Mouse (Mus musculus) layer of hippocampus, adult 8-10 months (tissue): ENCODE data around the gene Usp2. TPM values are rescaled to one million over a fixed set of nuclear protein-coding genes. Genes with fewer than 3 reads are reported as not detected.

Experiments
- DNase-seq, 2 experiments: peaks; one replicate each; pipeline ENCODE4 v3.0.0; 2022; ENCODE audit warnings: low spot score in 2 of 2
- total RNA-seq, 4 experiments: library from RNA; stranded (reverse); gene quantifications; 2 replicates each; pipeline ENCODE4 v1.2.4; 2022

The Usp2 gene
- total RNA-seq, 4 experiments from 2014 or later, result 82.1 to 101 (median 90.9) TPM

DNA sequence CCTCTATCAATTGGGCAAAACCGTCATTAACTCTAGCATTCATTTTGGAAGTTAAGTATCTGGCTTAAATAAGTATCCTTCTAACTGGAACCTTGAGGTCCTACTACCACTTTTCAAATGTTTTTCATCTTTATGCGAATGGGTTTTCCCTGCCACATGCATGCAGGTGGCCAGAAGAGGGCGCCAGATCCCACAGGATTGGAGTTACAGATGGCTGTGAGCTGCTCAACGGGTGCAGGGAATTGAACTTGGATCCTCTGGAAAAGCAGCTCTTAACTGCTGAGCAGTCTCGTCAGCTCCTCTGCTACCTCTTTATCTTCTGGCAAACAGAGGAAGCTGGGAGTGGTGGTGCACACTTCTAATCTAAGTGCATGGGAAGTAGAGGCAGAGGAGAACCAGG, 52.2 kb downstream of the Usp2 start:
- no peak for DNase-seq

DNA sequence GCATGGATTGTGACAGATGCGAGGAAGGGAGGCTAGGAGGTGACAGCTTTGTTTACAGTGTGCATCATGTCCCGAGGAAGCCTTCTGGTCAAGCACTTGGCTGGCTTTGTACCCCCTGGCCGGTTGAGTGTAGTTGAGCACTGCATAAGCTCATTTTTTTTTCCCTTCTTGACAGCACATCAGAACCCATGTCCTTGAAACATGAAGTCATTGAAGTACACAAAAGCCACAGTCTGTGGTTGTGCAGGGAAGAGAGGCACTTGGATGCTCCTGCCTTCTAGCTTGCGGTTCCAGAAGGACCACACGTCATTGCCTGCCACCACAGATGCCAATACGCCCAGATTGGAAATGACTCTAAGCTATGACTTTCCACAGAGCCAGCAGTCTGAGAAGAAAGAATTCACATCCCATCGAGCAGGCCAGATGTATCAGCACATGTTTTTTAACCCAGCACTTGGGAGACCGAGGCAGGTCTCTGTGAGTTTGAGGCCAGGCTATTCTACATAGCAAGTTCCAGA, 53.2 kb downstream of the Usp2 start:
- DNase-seq, result peak in 1 of 2 experiments; percentile 45

DNA sequence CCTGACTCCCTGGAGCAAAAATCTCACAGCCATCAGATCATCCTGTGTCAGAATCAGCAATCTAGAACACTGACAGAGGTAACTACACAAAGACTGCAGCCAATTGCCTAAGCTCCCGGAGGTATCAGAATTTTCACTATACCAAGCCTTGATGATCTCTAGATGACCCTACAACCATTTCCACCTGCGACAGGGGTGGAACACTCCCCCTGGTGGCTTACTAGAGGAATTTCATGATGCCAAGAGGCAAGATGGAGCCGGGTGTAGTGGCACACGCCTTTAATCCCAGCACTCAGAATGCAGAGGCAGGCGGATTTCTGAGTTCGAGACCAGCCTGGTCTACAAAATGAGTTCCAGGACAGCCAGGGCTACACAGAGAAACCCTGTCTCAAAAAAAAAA, 57.5 kb downstream of the Usp2 start:
- no peak for DNase-seq

DNA sequence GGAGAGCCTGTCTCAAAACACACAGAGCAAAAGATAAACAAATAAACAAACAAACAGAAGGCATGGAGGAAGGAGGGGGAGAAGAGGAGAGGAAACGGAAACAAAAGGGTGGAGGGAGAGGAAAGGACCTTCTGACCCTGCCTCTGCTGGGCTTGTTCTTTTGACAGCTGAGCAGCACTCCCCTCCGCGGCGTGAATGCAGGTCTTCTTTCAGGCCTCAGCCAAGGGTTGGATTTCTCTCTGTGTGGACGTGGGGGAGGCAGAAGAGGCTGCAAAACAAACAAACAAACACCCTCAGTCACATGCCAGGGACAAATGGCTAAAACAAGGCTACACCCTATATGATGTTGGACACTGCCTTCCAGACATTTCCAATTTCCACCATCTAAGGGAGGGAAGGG, 58.2 kb downstream of the Usp2 start:
- no peak for DNase-seq

DNA sequence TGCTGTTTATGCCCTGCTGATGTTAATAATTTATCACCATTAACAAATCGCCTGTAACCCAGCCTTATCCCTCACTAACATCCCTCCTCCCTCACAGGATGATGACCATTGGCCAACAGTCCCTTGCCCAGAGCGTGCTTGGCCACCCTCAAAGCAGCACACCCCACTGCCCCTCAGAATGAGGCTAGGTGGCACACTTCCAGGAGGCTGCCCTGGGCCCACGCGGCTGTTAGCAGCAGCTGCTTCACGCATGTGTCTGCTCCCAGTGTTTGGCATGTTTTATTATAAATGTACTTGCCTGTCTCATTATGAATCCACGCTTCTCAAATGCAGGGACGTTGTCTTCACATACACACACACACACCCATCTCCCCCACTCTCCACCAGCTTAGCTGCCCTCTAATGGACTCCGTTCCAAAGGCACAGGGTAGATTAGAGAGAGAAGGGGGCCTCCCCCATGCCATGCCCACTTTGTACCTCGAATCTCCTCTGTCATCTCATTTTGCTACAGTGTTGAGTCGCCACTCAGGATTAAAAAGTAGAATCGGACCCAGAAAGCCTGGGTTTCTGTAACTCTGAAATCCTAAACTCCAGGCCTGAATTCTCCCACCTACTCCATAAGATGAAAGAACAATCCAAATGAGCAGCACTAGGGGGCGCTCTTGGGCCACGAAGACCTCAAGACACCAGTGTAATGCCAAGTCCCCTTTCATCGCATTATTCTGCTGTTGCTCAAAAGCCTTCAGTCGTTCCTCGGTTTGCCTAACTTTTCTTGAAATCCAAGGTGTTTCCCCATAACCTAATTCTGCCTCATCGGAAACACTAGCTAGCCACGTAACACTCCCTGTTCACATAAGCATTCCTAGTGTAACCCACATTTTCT, 59.0 kb downstream of the Usp2 start:
- peak; percentile 74 to 91 for DNase-seq

DNA sequence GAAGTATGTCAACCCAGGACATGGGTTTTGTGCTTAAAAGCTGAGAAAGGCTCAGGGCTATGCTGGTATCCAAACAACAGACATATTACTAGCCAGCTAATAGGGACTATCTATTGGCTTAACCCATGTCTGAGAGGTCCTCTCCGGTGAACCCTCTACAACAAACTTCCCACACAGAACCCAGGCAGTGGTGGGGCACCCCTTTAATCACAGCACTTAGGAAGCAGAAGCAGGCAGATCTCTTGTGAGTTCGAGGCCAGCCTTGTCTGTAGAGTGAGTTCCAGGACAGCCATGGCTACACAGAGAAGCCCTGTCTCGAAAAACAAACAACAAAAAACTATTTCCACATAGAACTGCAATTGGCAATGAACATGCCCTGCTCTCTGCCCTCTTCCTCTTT, 59.9 kb downstream of the Usp2 start:
- DNase-seq, result no peak

DNA sequence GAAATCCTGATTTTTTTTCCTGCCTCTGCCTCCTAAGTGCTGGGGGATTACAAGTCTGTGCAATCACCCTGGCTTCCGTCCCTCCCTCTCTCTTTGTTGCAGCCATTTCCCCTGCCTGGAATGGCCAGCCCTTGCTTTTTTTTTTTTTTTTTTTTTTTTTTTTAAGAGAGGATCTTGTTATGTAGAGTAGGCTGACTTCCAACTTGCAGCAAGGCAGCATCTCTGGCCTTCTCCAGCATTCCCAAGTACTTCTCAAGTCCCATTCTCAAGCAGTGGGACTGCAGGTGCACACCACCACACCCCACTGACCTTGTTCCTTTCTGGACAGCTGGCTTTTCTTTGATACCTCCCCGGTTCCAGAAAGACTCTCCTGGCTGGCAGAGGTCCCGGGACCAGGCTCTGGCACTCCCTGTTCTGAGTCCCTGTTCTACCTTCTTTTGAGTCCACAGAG, 60.6 kb downstream of the Usp2 start:
- DNase-seq, result no peak

DNA sequence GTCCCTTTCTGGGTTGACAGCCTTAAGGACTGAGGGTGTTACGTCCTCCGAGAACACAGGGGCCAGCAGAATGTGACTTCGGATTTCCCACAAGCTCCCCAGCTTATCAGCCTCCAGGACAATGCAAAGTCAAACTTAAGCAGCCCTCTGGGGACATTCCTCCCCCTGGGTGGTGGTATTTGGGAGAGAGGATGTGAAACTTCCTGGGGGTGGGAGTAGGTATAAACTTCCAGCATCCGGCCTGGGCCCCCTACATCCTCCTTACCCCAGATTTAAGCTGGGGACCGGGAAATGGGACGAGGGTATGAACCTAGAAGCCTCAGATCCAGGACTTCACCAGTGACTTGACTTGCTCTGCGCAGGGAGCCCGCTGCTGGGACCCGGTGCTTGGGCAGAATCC, 62.8 kb downstream of the Usp2 start:
- DNase-seq, result no peak

DNA sequence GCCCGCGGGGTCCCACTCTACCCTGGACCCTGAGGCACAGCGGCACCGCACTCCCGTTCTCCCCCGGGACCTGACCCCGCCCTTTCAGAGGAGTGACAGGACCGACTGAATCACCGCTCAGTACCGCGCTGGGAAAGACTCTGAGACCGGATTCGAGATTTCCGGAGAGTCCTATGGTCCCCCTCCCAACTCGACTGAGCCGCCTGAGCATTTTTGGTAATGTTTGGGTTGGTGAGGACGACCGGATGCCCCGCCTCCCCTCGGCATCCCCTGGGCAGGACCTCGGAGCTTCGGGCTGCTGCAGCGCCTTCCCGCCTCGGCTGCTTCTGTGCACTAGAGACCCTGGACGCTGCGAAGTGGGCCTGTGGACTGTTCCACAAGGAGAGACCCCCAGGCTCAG, 63.2 kb downstream of the Usp2 start:
- DNase-seq, result no peak

DNA sequence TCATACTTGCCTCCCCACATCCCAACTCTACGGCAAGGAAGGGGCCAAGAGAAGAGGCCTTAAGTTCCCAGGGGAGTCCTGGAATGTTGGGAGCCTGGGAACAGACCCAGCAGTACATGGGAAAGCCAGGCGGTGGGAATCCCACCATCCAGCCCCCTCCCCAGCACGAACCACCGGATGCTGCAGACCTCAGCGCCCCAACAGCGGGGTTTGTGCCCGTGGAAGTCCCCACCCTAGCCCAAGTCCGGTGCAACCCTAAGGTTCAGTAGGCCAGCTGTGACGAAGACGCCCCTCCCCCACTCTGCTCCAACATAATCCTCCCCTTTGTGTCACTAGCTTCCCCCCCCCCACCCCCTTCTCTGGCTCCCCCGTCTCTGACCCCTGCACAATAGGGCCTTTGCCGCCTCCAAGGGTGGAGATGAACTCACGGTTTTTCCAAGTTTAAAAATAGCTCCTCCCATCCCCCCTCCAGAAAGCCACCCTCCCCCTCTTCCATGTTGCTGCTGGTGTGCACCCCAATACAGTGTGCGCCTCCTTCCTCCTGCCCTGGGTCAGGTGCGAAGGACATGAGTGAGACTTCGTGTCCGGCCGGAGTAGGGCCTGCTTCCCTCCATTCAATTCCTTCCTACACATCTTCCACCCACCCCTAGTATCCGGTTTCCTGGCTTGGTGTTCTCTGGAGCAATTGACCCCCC, 63.9 kb downstream of the Usp2 start:
- peak in 1 of 2 experiments; percentile 53 for DNase-seq

DNA sequence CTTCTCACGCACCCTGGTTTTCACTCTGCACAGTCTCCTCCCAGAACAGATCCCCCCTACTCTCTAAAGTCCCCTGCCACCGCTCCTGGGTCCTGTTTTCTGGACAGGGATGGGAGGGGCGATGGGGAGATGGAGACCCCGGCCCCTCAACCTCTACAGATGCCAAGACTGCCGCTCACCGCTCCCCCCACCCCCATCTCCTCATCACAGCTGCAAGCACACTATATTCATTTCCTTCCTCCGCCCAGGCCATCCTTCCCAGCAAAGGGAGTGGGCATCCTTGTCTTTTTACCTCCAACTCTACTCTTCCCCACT, 64.4 kb downstream of the Usp2 start:
- no peak for DNase-seq

DNA sequence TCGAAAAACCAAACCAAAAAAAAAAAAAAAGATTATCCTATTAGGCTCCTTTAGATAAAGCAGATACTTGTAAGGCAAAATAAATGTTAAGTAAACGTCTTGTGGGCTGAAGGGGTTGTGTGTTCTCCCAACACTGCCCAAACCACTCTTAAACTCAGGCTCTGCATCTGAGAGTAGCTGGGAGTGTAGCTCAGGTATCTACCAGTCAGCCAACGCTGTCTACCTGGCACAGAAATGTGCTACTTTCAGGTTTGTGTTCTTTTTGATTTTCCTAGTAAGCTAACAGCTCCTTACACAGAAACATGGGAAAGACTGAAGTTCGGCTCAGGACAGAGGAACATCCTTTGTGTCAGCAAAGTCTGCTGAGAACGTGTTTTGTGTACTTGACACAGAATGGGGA, 65.4 kb downstream of the Usp2 start:
- no peak for DNase-seq

DNA sequence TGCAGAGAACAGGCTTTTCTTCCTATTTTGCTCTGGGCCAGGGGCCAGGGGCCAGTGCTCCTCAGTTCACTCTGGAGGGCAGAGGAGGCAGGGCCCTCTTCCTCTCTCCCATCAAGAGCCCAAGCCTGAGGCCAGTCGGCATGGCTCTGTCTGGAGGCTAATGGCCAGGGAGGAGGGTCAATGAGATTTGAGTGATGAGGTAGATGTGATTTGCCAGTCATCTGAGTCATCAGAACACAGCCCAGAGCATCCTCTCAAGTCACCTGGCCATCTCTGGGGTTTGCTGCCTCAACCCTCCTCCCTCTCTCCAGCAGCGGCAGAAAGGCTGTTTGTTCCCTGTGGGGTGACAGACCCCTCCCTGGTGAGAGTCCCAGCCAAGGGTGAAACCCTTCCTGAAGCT, 66.5 kb downstream of the Usp2 start:
- no peak for DNase-seq

DNA sequence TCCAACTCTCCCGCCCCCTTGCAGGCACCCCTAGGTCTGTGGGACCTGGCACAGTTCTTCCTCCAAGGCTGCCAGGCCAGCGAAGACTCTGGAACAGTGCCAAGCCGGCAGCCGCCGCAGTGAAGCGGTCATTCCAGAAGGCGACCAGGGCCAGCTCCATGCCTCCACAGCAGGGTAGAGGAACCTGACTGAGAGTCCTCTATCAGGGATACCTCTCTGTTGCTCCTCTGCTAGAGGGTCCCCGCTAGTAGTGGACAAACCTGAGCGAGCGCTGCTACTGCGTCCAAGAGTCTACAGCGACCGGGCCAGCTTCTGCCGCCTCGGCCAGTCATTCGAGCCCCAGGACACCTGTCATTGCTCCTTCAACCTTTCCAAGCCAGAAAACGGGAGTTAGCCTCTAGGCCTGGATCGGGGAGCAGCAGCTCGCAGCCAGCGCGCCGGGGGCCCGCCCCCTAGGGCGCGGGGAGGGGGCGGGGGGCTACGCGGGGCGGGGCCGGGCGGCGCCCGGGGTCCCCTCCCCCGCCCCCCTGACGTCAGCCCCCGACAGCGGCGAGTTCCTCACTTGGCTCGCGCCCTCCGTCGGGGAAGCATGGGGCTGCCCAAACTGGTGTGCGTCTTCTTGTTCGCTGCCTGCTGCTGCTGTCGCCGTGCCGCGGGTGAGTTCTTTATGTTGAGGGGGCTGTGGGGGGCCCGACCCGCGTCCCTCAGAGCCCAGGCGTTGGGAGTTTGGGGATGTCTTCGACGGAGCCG, 67.5 kb downstream of the Usp2 start, which contains the start of gene Mcam:
TSS of gene Mcam (plus strand) at position 369 of the 750 bp plus-strand sequence.
- DNase-seq, result no peak

DNA sequence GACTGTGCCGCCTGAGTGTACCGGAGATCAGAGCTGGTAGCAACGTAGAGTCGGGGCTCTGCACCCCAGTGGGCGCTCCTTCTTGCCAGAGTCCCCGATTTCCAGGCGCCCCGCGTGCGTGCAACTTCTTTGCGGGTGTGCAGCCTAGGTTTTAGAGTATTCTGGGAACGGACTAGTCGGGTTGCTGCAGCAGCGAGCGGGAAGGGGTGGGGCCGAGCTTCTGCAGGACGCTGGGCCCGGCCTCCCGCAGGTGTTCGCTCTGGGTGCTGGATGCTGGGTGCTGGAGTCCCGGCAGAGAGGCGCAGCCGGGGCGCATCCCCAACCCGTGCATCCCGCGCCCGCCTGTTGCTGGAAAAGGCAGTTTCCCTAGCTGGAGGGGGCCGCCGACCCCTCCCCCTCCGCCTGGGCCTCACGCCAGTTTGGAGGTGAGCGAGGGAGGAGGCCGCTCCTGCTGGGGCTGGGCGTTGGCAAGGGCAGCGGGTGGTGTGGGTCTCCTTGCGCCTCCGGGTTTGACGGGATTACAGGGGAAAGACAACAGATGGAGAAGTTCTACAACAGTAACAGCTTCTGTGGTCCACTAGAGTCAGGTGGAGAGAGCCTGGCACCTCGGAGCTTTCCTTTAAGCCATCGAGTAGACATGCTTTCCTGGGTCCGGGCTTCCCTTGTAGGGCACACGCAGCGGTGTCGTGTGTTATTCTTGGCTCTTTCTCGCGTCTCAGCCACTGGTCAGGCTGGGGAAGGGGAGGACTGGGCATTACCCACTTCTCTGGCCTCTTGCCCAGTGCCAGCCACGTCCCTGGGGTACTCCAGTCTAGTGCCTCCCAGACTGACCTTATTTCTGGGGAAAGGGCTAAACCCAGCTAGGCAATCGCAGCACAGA, 68.3 kb downstream of the Usp2 start:
- no peak for DNase-seq

DNA sequence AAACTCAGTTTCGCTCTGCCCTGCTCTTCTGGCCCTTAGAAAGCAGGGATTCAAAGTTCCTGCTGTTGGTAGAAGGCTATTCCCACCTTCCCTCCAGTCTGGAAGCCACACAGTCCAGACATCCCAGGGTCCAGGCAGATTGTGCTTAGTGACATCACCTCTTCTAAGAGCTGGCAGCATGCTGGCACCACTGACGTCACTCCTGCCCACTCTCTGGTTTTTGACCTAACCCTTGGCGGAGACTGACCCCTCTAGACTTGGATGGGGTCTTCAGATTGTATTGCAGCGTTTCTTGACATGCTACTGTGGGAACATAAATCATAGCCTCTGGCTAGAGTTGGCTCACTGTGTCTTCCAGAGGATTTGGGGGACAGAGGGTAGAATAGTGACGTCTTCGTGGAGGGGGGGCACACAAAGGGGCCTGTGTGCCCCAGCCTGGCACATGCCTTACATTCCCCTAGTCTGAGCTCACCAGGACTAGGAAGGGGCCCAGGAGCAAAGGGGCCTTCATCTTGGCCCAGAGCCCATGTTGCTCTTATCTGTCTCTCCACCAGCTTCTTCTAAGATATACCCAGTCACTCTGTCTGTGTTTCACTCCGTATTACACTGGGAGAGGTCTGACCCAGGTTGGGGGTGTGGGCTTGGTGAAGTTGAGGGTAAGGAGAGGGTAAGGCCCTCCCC, 69.0 kb downstream of the Usp2 start:
- DNase-seq, result no peak

DNA sequence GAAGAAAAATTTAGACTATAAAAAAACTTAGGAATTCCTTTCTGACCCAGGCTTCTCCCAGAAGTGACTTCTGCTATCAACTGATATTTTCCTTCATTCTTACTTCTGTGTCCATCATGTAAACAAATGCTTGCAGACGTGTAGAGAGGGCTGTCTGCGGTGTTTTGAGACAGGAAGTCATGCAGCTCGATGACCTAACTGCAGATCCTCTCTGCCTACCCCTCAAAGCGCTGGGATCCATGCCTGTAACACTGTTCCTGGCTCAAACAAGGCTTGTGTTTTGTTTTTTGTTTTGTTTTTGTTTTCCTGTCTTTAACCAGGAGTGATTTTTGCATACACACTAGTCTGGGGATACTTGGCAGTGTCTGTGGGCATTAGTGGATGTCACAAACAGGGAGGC, 71.0 kb downstream of the Usp2 start:
- DNase-seq, result no peak

DNA sequence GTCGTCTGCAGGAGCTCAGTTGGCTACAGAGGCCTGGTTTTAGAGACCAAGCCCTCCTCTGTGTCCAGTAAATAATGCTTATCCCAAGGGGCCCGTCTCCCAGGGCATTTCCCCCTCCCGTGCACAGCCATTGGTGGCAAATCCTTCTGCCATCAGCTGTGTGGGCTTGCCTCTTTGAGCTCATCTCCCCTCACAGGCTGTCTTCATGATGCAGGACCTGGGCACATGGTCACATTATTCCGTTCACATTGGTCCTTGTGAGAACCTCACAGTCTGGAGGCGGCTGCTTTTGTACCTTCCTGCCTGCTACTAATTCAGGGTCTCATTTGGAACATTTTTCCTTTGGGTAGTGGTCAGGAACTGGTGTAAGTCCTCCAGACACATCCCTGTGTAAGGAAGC, 75.1 kb downstream of the Usp2 start:
- no peak for DNase-seq

DNA sequence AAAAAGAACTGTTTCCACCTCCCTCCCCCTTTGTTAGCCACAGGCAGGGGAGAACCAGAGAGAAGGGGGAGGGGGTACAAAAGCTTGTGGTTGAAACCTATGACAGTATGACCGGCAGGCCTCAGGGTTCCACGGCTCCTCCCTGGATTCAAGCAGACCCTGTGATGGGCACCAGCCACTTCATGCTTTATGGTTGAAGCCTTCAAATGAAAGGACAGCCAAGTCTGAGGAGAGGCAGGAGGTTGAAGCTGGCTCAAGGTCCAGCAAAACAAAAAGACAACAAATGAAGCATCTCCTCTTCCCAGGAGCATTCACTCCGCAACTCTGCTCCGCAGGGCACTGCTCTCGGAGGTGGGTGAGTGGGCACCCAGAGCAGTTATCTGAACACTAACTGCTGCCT, 76.6 kb downstream of the Usp2 start:
- no peak for DNase-seq

DNA sequence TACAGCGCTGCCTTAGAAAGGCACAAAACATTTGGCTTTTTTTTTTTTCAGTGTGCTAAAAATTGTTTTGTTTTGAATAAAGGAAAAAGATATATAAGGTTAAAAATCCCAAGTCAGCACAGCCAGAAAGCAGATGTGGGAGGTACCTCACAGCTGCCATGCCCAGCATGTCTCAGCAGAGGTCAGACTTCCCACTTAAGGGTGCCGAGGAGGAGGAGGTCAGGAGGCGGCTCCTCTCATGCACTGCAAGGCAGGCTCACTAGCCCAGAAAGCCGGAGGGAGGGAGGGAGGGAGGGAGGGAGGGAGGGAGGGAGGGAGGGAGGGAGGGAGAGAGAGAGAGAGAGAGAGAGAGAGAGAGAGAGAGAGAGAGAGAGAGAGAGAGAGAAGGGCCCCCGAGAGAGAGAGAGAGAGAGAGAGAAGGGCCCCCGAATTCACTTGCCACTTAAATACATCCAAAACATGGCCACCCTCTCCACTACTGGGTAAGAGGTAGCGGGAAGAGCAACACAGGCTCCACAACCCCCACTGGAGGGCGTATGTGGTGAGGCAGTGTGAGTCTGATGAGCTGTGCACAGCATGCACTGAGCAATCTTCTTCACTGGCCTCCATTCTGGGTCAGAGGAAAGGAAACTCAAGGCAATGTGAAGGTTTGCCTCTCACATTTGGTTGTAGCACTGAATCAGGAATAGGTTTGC, 77.3 kb downstream of the Usp2 start:
- DNase-seq, result no peak
